Mouse (Mus musculus) neural tube, embryonic 13.5 days (tissue): ENCODE measurements around the gene Sart1. TPM values are rescaled to one million over a fixed set of nuclear protein-coding genes. Genes with fewer than 3 reads are reported as not detected.
"Not testable (repeated sequence)": the region's sequence is repeated elsewhere in the genome, so short reads cannot be mapped to it uniquely, and the experiment has no call there.

Experiments used
- ATAC-seq: fragments of 200-750 bp; cut with Nextera tagmentation; 2 replicates; pipeline ENCODE4 v1.8.0; 2017; ENCODE audit warnings: low read depth, mild to moderate bottlenecking, moderate TSS enrichment, moderate library complexity
- H3K27ac ChIP-seq: fragments of 300-500 bp; sonication (generic); replicated peaks from 2 replicates; pipeline ENCODE4 v1.5.1; 2015; ENCODE audit warnings: moderate library complexity, mild to moderate bottlenecking, inconsistent platforms
- H3K27me3 ChIP-seq: fragments of 300-500 bp; sonication (generic); 2 replicates; pipeline ENCODE4 v1.6.1; 2015; ENCODE audit warnings: mild to moderate bottlenecking, inconsistent platforms
- H3K36me3 ChIP-seq: fragments of 300-500 bp; sonication (generic); 2 replicates; pipeline ENCODE4 v1.6.1; 2015; ENCODE audit warnings: mild to moderate bottlenecking, inconsistent platforms
- H3K4me1 ChIP-seq: fragments of 300-500 bp; sonication (generic); replicated peaks from 2 replicates; pipeline ENCODE4 v1.6.1; 2015; ENCODE audit warnings: inconsistent platforms
- H3K4me2 ChIP-seq: fragments of 300-500 bp; sonication (generic); 2 replicates; pipeline ENCODE4 v1.6.1; 2015; ENCODE audit warnings: inconsistent platforms, mild to moderate bottlenecking, moderate library complexity
- H3K4me3 ChIP-seq: fragments of 300-500 bp; sonication (generic); 2 replicates; pipeline ENCODE4 v1.5.1; 2015; ENCODE audit warnings: mild to moderate bottlenecking, inconsistent platforms
- H3K9ac ChIP-seq: fragments of 300-500 bp; sonication (generic); 2 replicates; pipeline ENCODE4 v1.6.1; 2015; ENCODE audit warnings: moderate library complexity, mild to moderate bottlenecking, inconsistent platforms
- H3K9me3 ChIP-seq: fragments of 300-500 bp; sonication (generic); 2 replicates; pipeline ENCODE4 v1.6.1; 2016; ENCODE audit warnings: inconsistent platforms
- WGBS: fragments of 180-500 bp; shearing (Covaris S2); methylation state at CpG from one replicate; pipeline ENCODE4 v1.1.7; 2015; 5-methylcytosine and 5-hydroxymethylcytosine counted together
- polyA plus RNA-seq: library from polyadenylated mRNA; unstranded; fragments of >200 nt; fragmentation: Nextera tagmentation; extraction: Ambion mirVana; gene quantifications from 2 replicates; pipeline ENCODE4 v1.2.1, GENCODE M21; 2015

The Sart1 gene
- polyA plus RNA-seq, 1 experiment from 2014 or later: 72.2 TPM

DNA sequence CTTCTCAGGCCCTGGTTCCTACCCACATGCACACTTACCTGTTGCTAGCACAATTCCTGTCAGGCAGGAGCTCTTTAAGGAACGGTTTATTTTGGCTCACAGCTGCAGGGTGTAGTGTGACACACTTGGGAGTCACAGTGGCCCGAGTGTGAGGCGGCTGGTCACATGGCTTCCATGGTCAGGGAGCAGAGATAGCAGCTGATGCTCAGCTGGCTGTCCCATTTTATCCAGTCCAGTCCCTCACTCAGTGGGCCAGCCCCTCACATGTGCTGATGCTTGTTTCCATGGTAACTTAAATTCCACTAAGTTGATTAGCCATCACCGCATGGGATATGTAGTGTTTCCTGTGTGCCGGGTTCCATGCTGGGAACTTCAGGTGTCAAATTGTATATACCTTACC is 23.5 kb upstream of the Sart1 start:
- H3K4me1 ChIP-seq: peaks cover 14% of the 10 kb centered on the region
- H3K4me3 ChIP-seq: no peak overlapping the region
- no peaks in the 10 kb centered on the region for H3K36me3 ChIP-seq
- WGBS: 69% methylated on average over 5 of the region's 5 CpGs
- H3K4me2 ChIP-seq: no peak overlapping the region
- H3K9me3 ChIP-seq: no peaks in the 10 kb centered on the region
- no peak for ATAC-seq
- no peak overlapping the region for H3K27ac ChIP-seq
- H3K27me3 ChIP-seq: no peaks in the 10 kb centered on the region
- H3K9ac ChIP-seq: no peak overlapping the region

DNA sequence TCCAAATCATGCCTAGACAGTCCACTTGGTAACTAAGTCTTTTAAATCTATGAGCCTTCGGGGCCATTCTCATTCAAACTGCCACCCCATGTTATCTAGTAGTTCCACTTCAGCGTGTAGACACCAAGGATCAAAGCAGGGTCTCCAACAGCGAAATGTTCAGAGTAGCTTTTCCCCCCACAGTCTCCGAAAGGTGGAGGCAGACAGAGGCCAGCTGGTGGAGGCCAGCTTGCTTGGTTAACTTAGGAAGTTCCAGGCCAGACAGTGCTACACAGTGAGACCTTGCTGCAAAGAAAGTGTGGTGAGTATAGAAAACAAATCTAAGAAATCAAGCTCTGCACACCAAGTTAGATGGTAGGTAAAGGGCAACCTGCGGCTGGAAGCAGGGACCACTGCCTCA is 22.1 kb upstream of the Sart1 start:
- WGBS: 85% methylated on average over 5 of the region's 5 CpGs
- no peak for ATAC-seq
- no peak overlapping the region for H3K4me2 ChIP-seq
- H3K9me3 ChIP-seq: no peaks in the 10 kb centered on the region
- H3K4me1 ChIP-seq: peaks cover 18% of the 10 kb centered on the region
- no peaks in the 10 kb centered on the region for H3K36me3 ChIP-seq
- H3K9ac ChIP-seq: no peak overlapping the region
- no peak overlapping the region for H3K27ac ChIP-seq
- no peak overlapping the region for H3K4me3 ChIP-seq
- H3K27me3 ChIP-seq: no peaks in the 10 kb centered on the region

DNA sequence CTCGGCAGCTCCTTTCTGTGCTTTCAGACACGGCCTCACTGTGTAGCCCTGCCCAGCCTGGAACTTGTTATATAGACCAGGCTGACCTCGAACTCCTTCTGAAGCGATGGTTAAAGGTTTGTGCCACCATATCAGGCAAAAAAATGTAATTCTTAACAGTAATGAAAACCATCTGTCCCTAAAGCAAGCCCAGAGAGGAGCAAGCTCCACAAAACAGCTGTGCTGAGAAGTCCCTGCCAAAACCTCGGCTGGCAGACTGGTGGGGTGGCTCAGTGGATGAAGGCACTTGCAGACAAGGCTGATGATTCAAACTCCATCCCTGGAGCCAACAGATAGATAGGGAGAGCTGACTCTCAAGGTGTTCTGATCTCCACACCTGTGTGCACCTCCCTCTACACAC is 20.6 kb upstream of the Sart1 start:
- ATAC-seq: no peak
- no peaks in the 10 kb centered on the region for H3K27me3 ChIP-seq
- no peak overlapping the region for H3K9ac ChIP-seq
- no peak overlapping the region for H3K4me2 ChIP-seq
- H3K4me1 ChIP-seq: peaks cover 19% of the 10 kb centered on the region
- H3K9me3 ChIP-seq: no peaks in the 10 kb centered on the region
- WGBS: 85% methylated on average over 5 of the region's 5 CpGs
- no peaks in the 10 kb centered on the region for H3K36me3 ChIP-seq
- no peak overlapping the region for H3K27ac ChIP-seq
- H3K4me3 ChIP-seq: no peak overlapping the region

DNA sequence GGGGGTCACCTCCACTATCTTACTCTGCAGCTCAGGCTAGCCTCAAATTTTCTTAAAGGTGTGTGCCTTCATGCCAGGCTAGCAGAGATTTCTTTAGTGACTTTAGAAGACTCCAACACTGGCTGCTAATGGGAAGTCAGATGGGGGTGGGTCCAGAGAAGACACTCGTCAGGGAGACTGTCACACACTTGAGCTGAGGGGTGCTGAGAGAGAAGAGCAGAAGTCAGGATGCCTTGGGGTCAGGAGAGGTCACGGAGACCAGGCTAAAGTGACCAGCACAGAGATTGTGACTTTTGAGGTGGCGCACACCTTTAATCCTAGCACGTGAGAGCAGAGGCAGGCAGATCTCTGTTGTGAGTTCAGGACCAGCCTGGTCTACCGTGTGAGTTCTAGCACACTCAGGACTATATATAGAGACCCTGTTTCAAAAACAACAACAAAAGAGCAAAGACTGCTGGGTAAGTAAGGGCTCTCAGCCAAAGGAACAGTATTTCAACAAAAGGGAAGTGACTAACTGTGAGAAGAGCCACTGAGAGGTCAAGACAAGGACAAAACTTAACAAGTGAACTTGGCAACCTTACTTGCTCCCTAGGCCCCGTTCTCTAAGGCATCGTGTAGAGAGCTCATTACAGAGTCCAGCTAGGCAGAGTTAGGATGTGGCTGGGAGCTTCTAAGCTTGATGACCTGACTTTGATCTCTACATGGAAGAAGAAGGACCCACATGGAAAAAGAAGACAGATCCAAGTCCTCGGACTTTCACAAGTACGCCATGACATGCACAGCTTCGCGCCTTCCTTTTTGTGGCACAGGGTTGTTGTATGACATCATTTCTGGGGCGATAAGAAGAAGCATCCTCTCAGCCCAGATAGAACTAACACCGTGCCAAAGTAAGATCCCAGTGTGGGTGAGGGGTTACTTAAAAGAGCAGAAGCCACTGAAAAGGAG is 19.8 kb upstream of the Sart1 start:
- Histone ChIP-seq H3K4me1 (peaks cover 19% of the 10 kb centered on the region), H3K4me2 (peak overlapping the region; percentile 76), H3K27me3 (no peaks in the 10 kb centered on the region), H3K9ac (no peak overlapping the region), H3K27ac (0 out of 2 replicates have a peak overlapping the region, but pooled peaks have one; percentile 1), H3K36me3 (no peaks in the 10 kb centered on the region), H3K4me3 (0 out of 2 replicates have a peak overlapping the region, but pooled peaks have one; percentile 59), H3K9me3 (no peaks in the 10 kb centered on the region)
- no peak for ATAC-seq
- 88% methylated on average over 13 of the region's 13 CpGs for WGBS

DNA sequence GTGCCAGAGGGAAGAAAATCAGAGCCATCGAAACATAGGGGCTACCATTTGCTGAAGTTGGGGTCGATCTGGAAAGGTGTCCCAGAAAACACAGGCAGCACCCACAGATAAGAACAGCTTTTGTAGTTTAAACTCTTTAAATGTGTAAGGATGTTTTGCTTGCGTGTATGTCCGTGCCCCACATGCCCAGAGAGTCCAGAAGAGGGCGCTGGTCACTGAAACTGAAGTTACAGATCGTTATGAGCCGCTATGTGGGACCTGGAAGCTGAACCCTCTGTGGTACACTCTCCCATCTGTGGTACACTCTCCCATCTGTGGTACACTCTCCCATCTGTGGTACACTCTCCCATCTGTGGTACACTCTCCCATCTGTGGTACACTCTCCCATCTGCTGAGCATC is 18.6 kb upstream of the Sart1 start:
- peak; percentile 64 for ATAC-seq
- H3K27me3 ChIP-seq: no peaks in the 10 kb centered on the region
- peak overlapping the region; percentile 83 for H3K9ac ChIP-seq
- no peaks in the 10 kb centered on the region for H3K9me3 ChIP-seq
- H3K36me3 ChIP-seq: no peaks in the 10 kb centered on the region
- peaks cover 19% of the 10 kb centered on the region for H3K4me1 ChIP-seq
- peak overlapping the region; percentile 91 for H3K27ac ChIP-seq
- H3K4me3 ChIP-seq: peak overlapping the region; percentile 59
- 22% methylated on average over 7 of the region's 7 CpGs for WGBS
- peak overlapping the region; percentile 76 for H3K4me2 ChIP-seq

DNA sequence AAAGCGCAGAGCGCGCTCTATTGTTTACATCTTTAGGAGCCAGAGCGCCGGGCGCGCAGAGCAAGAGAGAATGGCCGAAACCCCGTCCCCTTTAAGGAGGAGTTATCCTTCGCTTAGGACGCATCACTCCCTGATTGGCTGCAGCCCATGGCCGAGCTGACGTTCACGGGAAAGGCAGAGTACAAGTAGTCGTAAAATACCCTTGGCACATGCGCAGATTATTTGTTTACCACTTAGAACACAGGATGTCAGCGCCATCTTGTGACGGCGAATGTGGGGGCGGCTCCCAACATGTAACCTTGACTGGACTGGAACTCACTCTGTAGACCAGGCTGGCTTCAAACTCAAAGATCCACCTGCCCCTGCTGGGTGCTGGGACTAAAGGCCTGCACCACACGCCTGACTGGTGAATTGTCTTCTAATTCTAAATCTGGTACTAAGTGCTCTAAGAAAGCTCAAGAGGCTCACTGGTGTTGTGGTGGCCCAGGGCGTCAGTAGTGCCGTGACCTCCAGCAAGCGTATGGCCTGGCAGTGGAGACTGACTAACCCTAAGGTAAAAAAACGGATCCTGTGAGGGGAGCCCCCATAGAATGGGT is 18.1 kb upstream of the Sart1 start:
- H3K27me3 ChIP-seq, H3K36me3 ChIP-seq, H3K9me3 ChIP-seq: not testable (repeated sequence)
- WGBS: 13% methylated on average over 24 of the region's 25 CpGs
- Histone ChIP-seq H3K27ac (peak overlapping the region; percentile 91), H3K4me1 (peaks cover 19% of the 10 kb centered on the region), H3K4me2 (peak overlapping the region; percentile 76), H3K4me3 (peak overlapping the region; percentile 59), H3K9ac (peak overlapping the region; percentile 83)
- peak; percentile 91 for ATAC-seq

DNA sequence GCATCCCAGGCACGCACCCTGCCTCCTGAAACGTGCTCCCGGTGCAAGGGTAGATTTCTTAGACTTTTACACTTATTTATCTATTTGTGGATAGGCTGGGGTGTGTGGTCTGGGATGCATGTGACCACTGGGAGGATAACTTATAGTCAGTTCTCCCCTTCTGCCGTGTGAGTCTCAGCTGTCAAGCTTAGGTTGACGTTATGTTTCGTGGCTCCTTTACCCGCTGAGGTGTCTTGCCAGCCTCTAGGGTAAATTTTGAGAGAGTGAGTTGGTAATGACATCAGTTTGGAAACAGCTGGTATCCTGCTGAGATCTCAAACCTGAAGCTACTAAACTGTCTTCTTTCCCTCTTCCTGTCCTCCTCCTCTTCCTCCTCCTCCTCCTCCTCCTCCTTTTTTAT is 17.4 kb upstream of the Sart1 start:
- Histone ChIP-seq H3K9me3 (no peaks in the 10 kb centered on the region), H3K9ac (peak overlapping the region; percentile 59), H3K27ac (peak overlapping the region; percentile 57), H3K4me3 (peak overlapping the region; percentile 35), H3K4me1 (peaks cover 19% of the 10 kb centered on the region), H3K4me2 (peak overlapping the region; percentile 60), H3K36me3 (no peaks in the 10 kb centered on the region), H3K27me3 (no peaks in the 10 kb centered on the region)
- WGBS: 27% methylated on average over 7 of the region's 7 CpGs
- ATAC-seq: no peak

DNA sequence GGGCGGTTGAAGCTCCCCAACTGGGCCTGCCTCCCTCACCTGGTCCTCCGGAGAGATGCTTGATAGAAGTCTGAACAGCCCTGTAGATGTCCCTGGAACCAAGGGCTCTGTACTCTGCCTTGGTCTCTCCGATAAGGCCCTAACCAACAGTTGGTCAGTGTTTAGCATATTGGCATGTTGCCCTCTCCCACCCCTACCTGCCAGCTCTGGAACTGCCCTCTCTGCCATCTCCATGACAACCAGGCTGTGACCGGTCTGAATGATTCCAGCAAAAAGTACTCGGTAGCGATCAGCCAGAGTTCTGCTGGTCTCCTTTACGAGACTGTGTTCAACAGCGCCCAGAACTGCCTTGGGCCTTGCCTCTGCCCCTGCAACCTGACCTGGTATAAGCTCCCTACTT is 13.8 kb upstream of the Sart1 start, which contains the start of gene Tsga10ip:
Gene Tsga10ip (minus strand): TSS at position 234 of the 400 bp plus-strand sequence.
- Histone ChIP-seq H3K4me2 (no peak within 1 kb of the TSS), H3K27me3 (no peaks in the 10 kb centered on the region), H3K9me3 (no peaks in the 10 kb centered on the region), H3K36me3 (no peaks in the 10 kb centered on the region), H3K9ac (no peak within 1 kb of the TSS), H3K27ac (no peak within 1 kb of the TSS), H3K4me1 (peaks cover 6% of the 10 kb centered on the region), H3K4me3 (no peak within 1 kb of the TSS)
- WGBS: 73% methylated on average over 8 of the region's 8 CpGs
- no peak for ATAC-seq

DNA sequence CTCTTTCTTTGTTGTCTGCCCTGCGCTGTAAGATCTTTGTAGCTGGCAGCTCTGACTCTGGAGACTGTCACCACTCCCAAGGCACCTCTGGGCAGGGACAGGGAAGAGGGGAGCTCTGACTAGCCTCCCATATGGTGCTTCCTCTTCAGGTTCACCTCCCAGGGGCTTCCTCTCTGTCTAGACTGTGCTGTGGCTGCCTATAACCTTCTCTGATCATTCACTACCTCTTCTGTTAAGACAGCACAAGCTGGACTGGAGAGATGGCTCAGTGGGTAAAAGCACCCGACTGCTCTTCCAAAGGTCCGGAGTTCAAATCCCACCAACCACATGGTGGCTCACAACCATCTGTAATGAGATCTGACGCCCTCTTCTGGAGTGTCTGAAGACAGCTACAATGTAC is 12.6 kb upstream of the Sart1 start:
- not testable (repeated sequence) for H3K27me3 ChIP-seq, H3K9me3 ChIP-seq, H3K27ac ChIP-seq, H3K4me2 ChIP-seq, H3K4me3 ChIP-seq, ATAC-seq, H3K36me3 ChIP-seq, H3K4me1 ChIP-seq
- 78% methylated on average over 4 of the region's 4 CpGs for WGBS
- 0 out of 2 replicates have a peak overlapping the region, but pooled peaks have one; percentile 2 for H3K9ac ChIP-seq

DNA sequence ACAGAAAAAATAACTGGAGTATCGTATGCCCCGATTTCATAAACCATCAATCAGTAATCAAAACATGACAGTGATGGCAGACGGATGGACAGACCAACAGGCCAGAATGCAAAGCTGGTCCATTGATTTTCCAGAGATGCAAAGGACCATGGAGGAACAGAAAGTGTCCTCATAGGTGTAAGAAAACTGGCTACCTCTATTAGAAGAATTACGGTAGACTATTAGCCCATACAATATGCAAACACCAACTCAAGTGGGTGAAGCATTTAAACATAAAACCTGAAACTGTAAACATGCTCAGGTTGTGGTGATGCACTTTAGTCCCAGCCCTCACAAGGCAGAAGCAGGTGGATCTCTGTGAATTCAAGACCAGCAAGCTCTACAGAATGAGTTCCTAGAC is 6.9 kb upstream of the Sart1 start:
- ATAC-seq: no peak
- Histone ChIP-seq H3K4me2 (no peak overlapping the region), H3K27ac (no peak overlapping the region), H3K9ac (no peak overlapping the region), H3K9me3 (no peaks in the 10 kb centered on the region), H3K36me3 (no peaks in the 10 kb centered on the region), H3K4me3 (no peak overlapping the region), H3K27me3 (no peaks in the 10 kb centered on the region), H3K4me1 (peaks cover 4% of the 10 kb centered on the region)
- 66% methylated on average over 4 of the region's 4 CpGs for WGBS

DNA sequence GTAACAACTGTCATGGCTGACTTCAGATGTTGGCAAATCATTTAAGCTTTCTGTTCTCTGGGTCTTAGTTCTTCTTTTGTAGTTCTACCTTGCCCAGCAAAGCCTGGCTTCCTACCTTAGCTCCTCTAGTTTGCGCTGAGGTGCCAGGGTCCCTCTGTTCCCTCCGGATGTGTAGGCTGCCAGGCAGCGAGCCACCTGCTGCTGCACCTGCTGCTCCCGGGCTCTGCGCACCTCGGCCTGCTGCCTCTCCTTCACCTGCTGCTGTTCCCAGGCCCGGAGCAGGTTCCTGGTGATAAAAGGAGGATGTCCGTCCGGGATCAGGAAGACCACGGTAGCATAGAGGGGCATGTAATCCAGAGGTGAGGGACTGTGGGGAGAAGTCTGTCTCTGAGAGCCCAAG is 5.7 kb upstream of the Sart1 start:
- no peak overlapping the region for H3K4me2 ChIP-seq
- H3K36me3 ChIP-seq: no peaks in the 10 kb centered on the region
- no peak for ATAC-seq
- WGBS: 60% methylated on average over 10 of the region's 10 CpGs
- peaks cover 16% of the 10 kb centered on the region for H3K4me1 ChIP-seq
- no peak overlapping the region for H3K4me3 ChIP-seq
- no peak overlapping the region for H3K27ac ChIP-seq
- no peaks in the 10 kb centered on the region for H3K9me3 ChIP-seq
- no peak overlapping the region for H3K9ac ChIP-seq
- H3K27me3 ChIP-seq: no peaks in the 10 kb centered on the region

DNA sequence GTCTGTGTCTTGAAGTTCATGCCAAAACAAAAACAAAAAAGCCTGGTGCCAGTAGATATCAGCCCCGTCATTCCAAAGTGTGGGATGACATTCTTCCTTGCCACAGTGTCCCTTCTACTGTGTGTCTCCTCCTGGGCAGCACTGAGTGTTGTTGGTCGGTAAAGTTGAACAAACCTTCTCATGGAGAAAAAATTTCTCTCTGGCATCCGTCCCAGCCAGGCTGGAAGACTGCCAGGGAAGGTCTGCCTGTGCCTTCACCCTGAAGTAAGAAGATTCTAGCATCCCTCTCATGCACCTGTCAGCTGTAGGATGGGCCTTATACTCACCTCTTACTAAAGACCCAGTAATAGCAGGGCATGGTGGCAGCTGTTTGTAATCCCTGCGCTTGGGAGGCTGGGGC is 4.4 kb upstream of the Sart1 start:
- peaks cover 20% of the 10 kb centered on the region for H3K4me1 ChIP-seq
- H3K27ac ChIP-seq: no peak overlapping the region
- no peaks in the 10 kb centered on the region for H3K9me3 ChIP-seq
- ATAC-seq: no peak
- H3K4me3 ChIP-seq: no peak overlapping the region
- peak overlapping the region; percentile 12; the same call in 1 of the 2 replicates for H3K9ac ChIP-seq
- H3K27me3 ChIP-seq: no peaks in the 10 kb centered on the region
- 70% methylated on average over 4 of the region's 4 CpGs for WGBS
- no peaks in the 10 kb centered on the region for H3K36me3 ChIP-seq
- no peak overlapping the region for H3K4me2 ChIP-seq
